Mouse (Mus musculus) ES-Bruce4 (cell line): ENCODE measurements at regions not wholly inside any gene's neighbourhood (a gene's known extent, or its start where the extent isn't known, plus 50 kb on each side); places are given as distances from the start of the nearest gene placed in this dataset.

Source experiments
- CTCF ChIP-seq: IDR thresholded peaks from one replicate; pipeline ENCODE4 v1.8.1; 2011; ENCODE audit warnings: low read depth, low read length
- EP300 ChIP-seq: IDR thresholded peaks from 2 replicates; pipeline ENCODE4 v1.6.1; 2011; ENCODE audit warnings: low read depth, low read length; ENCODE audit not compliant: insufficient read depth

- no peak for TF ChIP-seq CTCF
- TF ChIP-seq EP300: no peak
These were observed 52.7 kb downstream of the Phlda1 start for GRCm38 (mm10) chr10:111558675-111559340.
